8 mouse cellular contexts compared by ENCODE assay signal in the genomic region with DNA sequence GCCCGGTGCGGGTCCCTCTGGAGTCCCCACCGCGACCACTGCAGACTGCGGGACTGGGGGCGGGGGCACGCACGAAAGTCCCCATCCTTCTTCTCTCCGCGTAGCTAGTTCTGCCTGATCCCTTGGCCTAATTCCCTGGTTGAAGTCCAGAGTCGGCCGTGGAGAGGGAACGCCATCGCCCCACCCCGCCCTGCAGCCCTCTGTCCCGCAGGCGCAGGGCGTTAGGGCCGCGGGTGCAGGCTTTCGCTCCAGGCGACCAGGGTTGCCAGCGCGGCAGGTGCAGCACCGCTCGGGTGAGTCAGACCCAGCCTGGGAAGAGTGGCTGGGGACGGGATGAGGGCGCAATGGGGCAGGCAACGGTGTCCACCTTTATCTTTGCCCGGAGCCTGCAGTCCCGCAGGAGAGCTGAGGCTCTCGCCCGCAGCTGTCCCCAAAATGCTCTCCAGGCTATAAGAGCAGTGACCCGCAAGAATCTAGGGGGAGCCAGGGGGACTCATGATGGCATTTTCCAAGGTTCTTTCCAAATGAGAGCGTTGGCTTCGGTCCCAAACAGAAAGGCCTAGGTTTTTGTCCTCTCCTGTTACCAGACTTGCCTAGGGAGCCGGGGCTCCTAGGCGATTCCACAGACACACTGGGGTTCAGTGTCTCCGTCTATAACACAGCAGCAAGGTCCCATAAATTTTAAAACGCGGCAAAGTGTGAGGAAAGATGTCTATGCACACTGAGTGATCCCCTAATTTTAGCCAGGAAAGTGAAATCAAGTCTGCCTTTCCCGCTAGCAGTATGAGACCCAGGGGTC. TPM values are rescaled to one million over a fixed set of nuclear protein-coding genes. Genes with fewer than 3 reads are reported as not detected.
DNase-seq lines count a peak whose midpoint lies in the region; ATAC-seq and TF ChIP-seq lines count a peak whose summit lies in the region.

Gene Pigz, plus strand, starts transcription at position 101 of the 799 bp plus-strand sequence.

- no peak for TF ChIP-seq CTCF in kidney, postnatal 0 days (IDR thresholded peaks at IDR 0.05; ENCODE audit: low read depth)
- no peak for TF ChIP-seq CTCF in liver, embryonic 14.5 days (IDR thresholded peaks at IDR 0.05; ENCODE audit: low read depth)

- peak; percentile 31 to 37 for DNase-seq in B cell, adult 2 months
- peak; percentile 24 for DNase-seq in adrenal gland, adult 8-10 months
- DNase-seq in kidney, postnatal 0 days (ENCODE audit: low spot score) = no peak
- DNase-seq in liver, embryonic 14.5 days (ENCODE audit: low read depth in 3 of 3, low spot score in 3 of 3) = no peak
- DNase-seq in natural killer cell, adult 2 months (ENCODE audit: low spot score in 2 of 2) = no peak

- peaks cover 26% of the 10 kb centered on the region for H3K4me1 ChIP-seq in embryonic facial prominence, embryonic 15.5 days
- peaks cover 14 to 18% of the 10 kb centered on the region in 2 experiments for H3K4me1 ChIP-seq in heart, embryonic 14.5 days (ENCODE audit: control insufficient read depth in 2 of 2, insufficient read depth in 2 of 2, low read length in 2 of 2)
- H3K4me1 ChIP-seq in kidney, postnatal 0 days (replicated peaks; ENCODE audit: insufficient read depth, low read length) = peaks cover 11% of the 10 kb centered on the region; the same call in 1 of the 2 replicates
- H3K4me1 ChIP-seq in liver, embryonic 14.5 days (replicated peaks; ENCODE audit: control insufficient read depth in 2 of 2, insufficient read depth in 2 of 2, low read length in 1 of 2) = no peaks in the 10 kb centered on the region
- H3K4me1 ChIP-seq in neural tube, embryonic 14.5 days (ENCODE audit: control insufficient read depth, insufficient read depth, low read length) = peaks cover 20% of the 10 kb centered on the region

- H3K4me3 ChIP-seq in embryonic facial prominence, embryonic 15.5 days (replicated peaks) = peak within 1 kb of the TSS; percentile 61
- peak within 1 kb of the TSS; percentile 51 to 64 for H3K4me3 ChIP-seq in heart, embryonic 14.5 days (ENCODE audit: control insufficient read depth in 1 of 2, insufficient read depth in 1 of 2, low read depth in 1 of 2, low read length in 2 of 2)
- H3K4me3 ChIP-seq in kidney, postnatal 0 days (replicated peaks; ENCODE audit: low read depth, low read length) = peak within 1 kb of the TSS; percentile 52
- peak within 1 kb of the TSS; percentile 37 to 49 for H3K4me3 ChIP-seq in liver, embryonic 14.5 days (ENCODE audit: insufficient read depth in 1 of 2, low read depth in 2 of 2, low read length in 2 of 2)
- H3K4me3 ChIP-seq in neural tube, embryonic 14.5 days (ENCODE audit: low read depth, low read length) = peak within 1 kb of the TSS; percentile 39

- no peak for ATAC-seq in embryonic facial prominence, embryonic 15.5 days (ENCODE audit: insufficient number of reproducible peaks, low FRiP score, low TSS enrichment, low read depth)
- ATAC-seq in heart, embryonic 14.5 days (ENCODE audit: insufficient number of reproducible peaks, insufficient read depth, low FRiP score, low read depth) = no peak
- ATAC-seq in kidney, postnatal 0 days (replicated peaks; ENCODE audit: low FRiP score, low read depth) = no peak
- no peak for ATAC-seq in liver, embryonic 14.5 days (ENCODE audit: insufficient read depth)
- 0 out of 2 replicates have a peak, but pooled peaks have one; percentile 15 for ATAC-seq in neural tube, embryonic 14.5 days (ENCODE audit: low read depth)

- WGBS in embryonic facial prominence, embryonic 15.5 days = 8% methylated on average over 42 of the region's 42 CpGs
- WGBS in heart, embryonic 14.5 days = 8% methylated on average over 41 of the region's 42 CpGs
- WGBS in kidney, postnatal 0 days = 8% methylated on average over 42 of the region's 42 CpGs
- 8% methylated on average over 42 of the region's 42 CpGs for whole genome bisulfite sequencing in liver, embryonic 14.5 days (ENCODE audit: insufficient replicate concordance)
- 3% methylated on average over 42 of the region's 42 CpGs for WGBS in neural tube, embryonic 14.5 days

- TF ChIP-seq EP300 in liver, embryonic 14.5 days (IDR thresholded peaks at IDR 0.05; ENCODE audit: low read depth) = no peak

- peak within 1 kb of the TSS; percentile 42 for H3K9ac ChIP-seq in embryonic facial prominence, embryonic 15.5 days
- peak within 1 kb of the TSS; percentile 60 for H3K9ac ChIP-seq in heart, embryonic 14.5 days (ENCODE audit: low read length)
- H3K9ac ChIP-seq in kidney, postnatal 0 days (ENCODE audit: low read depth, low read length) = peak within 1 kb of the TSS; percentile 42; the same call in 1 of the 2 replicates
- no peak within 1 kb of the TSS for H3K9ac ChIP-seq in liver, embryonic 14.5 days (replicated peaks)
- peak within 1 kb of the TSS; percentile 70 for H3K9ac ChIP-seq in neural tube, embryonic 14.5 days (replicated peaks; ENCODE audit: low read depth, low read length)

- H3K27ac ChIP-seq in embryonic facial prominence, embryonic 15.5 days (replicated peaks) = peak within 1 kb of the TSS; percentile 55; the same call in 1 of the 2 replicates
- H3K27ac ChIP-seq in heart, embryonic 14.5 days (replicated peaks in 1 of 2; ENCODE audit: control insufficient read depth in 1 of 2, insufficient read depth in 1 of 2, low read depth in 2 of 2, low read length in 2 of 2) = no peak within 1 kb of the TSS; a peak in 1 of 4 replicates
- H3K27ac ChIP-seq in kidney, postnatal 0 days = no peak within 1 kb of the TSS
- no peak within 1 kb of the TSS for H3K27ac ChIP-seq in liver, embryonic 14.5 days
- H3K27ac ChIP-seq in neural tube, embryonic 14.5 days (ENCODE audit: low read depth, low read length) = peak within 1 kb of the TSS; percentile 94

- no peaks in the 10 kb centered on the region for H3K36me3 ChIP-seq in embryonic facial prominence, embryonic 15.5 days
- H3K36me3 ChIP-seq in heart, embryonic 14.5 days (ENCODE audit: control insufficient read depth, insufficient read depth, low read length) = no peaks in the 10 kb centered on the region
- no peaks in the 10 kb centered on the region for H3K36me3 ChIP-seq in kidney, postnatal 0 days (ENCODE audit: insufficient read depth, low read length)
- no peaks in the 10 kb centered on the region for H3K36me3 ChIP-seq in liver, embryonic 14.5 days (replicated peaks; ENCODE audit: control insufficient read depth, insufficient read depth, low read depth)
- no peaks in the 10 kb centered on the region for H3K36me3 ChIP-seq in neural tube, embryonic 14.5 days (ENCODE audit: control insufficient read depth, insufficient read depth, low read length)

- peak within 1 kb of the TSS; percentile 96 for H3K4me2 ChIP-seq in embryonic facial prominence, embryonic 15.5 days (replicated peaks)
- peak within 1 kb of the TSS; percentile 84 for H3K4me2 ChIP-seq in heart, embryonic 14.5 days (ENCODE audit: low read length)
- peak within 1 kb of the TSS; percentile 92 for H3K4me2 ChIP-seq in kidney, postnatal 0 days (ENCODE audit: low read length)
- H3K4me2 ChIP-seq in liver, embryonic 14.5 days (ENCODE audit: low read depth) = peak within 1 kb of the TSS; percentile 71
- peak within 1 kb of the TSS; percentile 83 for H3K4me2 ChIP-seq in neural tube, embryonic 14.5 days (ENCODE audit: low read depth, low read length)

- peaks cover 37% of the 10 kb centered on the region for H3K27me3 ChIP-seq in embryonic facial prominence, embryonic 15.5 days
- H3K27me3 ChIP-seq in heart, embryonic 14.5 days (ENCODE audit: control insufficient read depth, insufficient read depth, low read length) = peaks cover 27% of the 10 kb centered on the region
- H3K27me3 ChIP-seq in kidney, postnatal 0 days (ENCODE audit: insufficient read depth, low read length) = peaks cover 11% of the 10 kb centered on the region; the same call in 1 of the 2 replicates
- peaks cover 37% of the 10 kb centered on the region for H3K27me3 ChIP-seq in liver, embryonic 14.5 days (ENCODE audit: control insufficient read depth, insufficient read depth, low read length)
- H3K27me3 ChIP-seq in neural tube, embryonic 14.5 days (ENCODE audit: control insufficient read depth, insufficient read depth, low read length) = no peaks in the 10 kb centered on the region

- 0 out of 2 replicates have a peak, but pooled peaks cover 3% of the 10 kb centered on the region for H3K9me3 ChIP-seq in embryonic facial prominence, embryonic 15.5 days (replicated peaks)
- 0 out of 2 replicates have a peak, but pooled peaks cover 3% of the 10 kb centered on the region for H3K9me3 ChIP-seq in heart, embryonic 14.5 days (ENCODE audit: control insufficient read depth, low read length)
- no peaks in the 10 kb centered on the region for H3K9me3 ChIP-seq in kidney, postnatal 0 days (replicated peaks; ENCODE audit: low read length)
- H3K9me3 ChIP-seq in liver, embryonic 14.5 days (ENCODE audit: control insufficient read depth, low read length) = no peaks in the 10 kb centered on the region
- no peaks in the 10 kb centered on the region for H3K9me3 ChIP-seq in neural tube, embryonic 14.5 days (ENCODE audit: control insufficient read depth, low read length)

RNA-seq across cellular contexts. Expression of gene Pigz, which starts in this region (rescaled TPM):
- total RNA-seq in adrenal gland, adult 8-10 months (2022) = 1 to 10 TPM in 2 of 4 experiments, under 1 TPM in 2; 0.66 to 2.1 (median 1.2) TPM
- 0.70 and 1.4 TPM in 2 replicates for polyA plus RNA-seq in embryonic facial prominence, embryonic 15.5 days (2015; fragmentation: Nextera tagmentation; extraction: Ambion mirVana)
- 0.12 and 0.47 TPM in 2 replicates for polyA plus RNA-seq in heart, embryonic 14.5 days (2014; fragmentation: Nextera tagmentation; extraction: Ambion mirVana)
- 1.8 and 2.2 TPM in 2 replicates for polyA plus RNA-seq in kidney, postnatal 0 days (2015; fragmentation: Nextera tagmentation; extraction: Ambion mirVana)
- 0.15 and 0.31 TPM in 2 replicates for polyA plus RNA-seq in liver, embryonic 14.5 days (2012; rRNA removed)
- 0.28 and 0.34 TPM in 2 replicates for polyA plus RNA-seq in liver, embryonic 14.5 days (2014; fragmentation: Nextera tagmentation; extraction: Ambion mirVana)
- polyA plus RNA-seq in neural tube, embryonic 14.5 days (2014; fragmentation: Nextera tagmentation; extraction: Ambion mirVana) = 3.9 and 5.0 TPM in 2 replicates

Comparison
In these comparisons a context has a peak if more than half of its experiments do, and no peak if none do; other contexts are left out.
1. DNase-seq: peak in B cell, adult 2 months (2 of 2) and adrenal gland, adult 8-10 months (single experiment); none in kidney, postnatal 0 days (single experiment), liver, embryonic 14.5 days (0 of 3) and natural killer cell, adult 2 months (0 of 2).
2. H3K27ac ChIP-seq: peak in embryonic facial prominence, embryonic 15.5 days (single experiment) and neural tube, embryonic 14.5 days (single experiment); none in heart, embryonic 14.5 days (0 of 2), kidney, postnatal 0 days (single experiment) and liver, embryonic 14.5 days (single experiment).
3. Peak in every context shown above with its lines, with median percentiles within 50 percentile points of each other: H3K4me2 ChIP-seq and H3K4me3 ChIP-seq.